Mouse (Mus musculus) testis, adult 10 weeks (tissue): Measurements from ENCODE around the gene Dhx38. TPM values are rescaled to one million over a fixed set of nuclear protein-coding genes. Genes with fewer than 3 reads are reported as not detected.

ENCODE experiments used
- polyA plus RNA-seq: library from polyadenylated mRNA; stranded (reverse); fragments of 350-450 nt; fragmentation: Illumina TruSeq; extraction: RNeasy Lipid Tissue Mini Kit (QIAGEN cat#74804); gene quantifications from one replicate; pipeline ENCODE4 v1.2.3, GENCODE M21; 2014; ENCODE audit warnings: low read depth, low replicate concordance

The Dhx38 gene
- polyA plus RNA-seq: 3.1 TPM

DNA sequence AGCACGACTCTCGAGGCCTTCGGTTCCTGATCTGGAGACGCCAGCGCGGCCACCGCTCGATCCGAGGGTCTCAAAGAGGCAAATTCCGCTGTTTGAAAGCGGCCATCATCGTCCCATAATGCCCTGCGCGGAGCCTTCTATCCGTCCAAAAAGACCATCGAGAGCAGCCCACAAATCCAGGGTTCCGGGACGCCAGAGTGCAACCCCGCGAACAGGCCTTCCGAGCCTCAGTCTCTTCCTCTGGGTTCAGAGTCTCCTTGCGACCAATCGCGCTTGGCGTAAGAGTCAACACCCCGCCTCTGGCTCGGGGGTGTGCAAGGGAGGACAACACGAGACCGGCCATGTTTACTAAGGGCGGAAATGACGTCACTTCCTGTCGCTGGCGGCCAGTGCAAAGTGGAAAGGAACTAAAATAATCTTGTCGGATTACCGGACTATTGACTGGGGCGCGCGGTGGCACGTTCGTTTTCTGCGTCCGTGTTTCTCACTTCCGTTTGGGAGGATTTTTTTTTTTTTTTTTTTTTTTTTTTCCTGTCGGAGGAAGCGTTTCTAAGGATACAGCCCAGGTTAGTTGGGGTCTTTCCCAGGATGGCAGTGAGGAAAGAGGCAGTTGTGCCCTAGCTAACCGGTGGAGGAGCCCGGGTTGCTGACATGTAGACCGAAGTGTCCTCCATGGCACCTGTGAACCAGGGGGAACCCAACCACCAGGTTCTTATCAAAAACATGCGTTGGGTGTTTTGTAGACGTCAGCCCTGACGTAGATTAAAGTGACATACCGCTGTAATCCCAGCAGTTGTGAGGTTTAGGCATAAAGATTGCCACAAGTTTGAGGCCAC is at the start of gene Dhx38, which contains the start of gene Txnl4b:
Dhx38 (minus strand) TSS at position 364 of the 836 bp plus-strand sequence.
Txnl4b (plus strand) TSS at position 395 of the 836 bp plus-strand sequence.

DNA sequence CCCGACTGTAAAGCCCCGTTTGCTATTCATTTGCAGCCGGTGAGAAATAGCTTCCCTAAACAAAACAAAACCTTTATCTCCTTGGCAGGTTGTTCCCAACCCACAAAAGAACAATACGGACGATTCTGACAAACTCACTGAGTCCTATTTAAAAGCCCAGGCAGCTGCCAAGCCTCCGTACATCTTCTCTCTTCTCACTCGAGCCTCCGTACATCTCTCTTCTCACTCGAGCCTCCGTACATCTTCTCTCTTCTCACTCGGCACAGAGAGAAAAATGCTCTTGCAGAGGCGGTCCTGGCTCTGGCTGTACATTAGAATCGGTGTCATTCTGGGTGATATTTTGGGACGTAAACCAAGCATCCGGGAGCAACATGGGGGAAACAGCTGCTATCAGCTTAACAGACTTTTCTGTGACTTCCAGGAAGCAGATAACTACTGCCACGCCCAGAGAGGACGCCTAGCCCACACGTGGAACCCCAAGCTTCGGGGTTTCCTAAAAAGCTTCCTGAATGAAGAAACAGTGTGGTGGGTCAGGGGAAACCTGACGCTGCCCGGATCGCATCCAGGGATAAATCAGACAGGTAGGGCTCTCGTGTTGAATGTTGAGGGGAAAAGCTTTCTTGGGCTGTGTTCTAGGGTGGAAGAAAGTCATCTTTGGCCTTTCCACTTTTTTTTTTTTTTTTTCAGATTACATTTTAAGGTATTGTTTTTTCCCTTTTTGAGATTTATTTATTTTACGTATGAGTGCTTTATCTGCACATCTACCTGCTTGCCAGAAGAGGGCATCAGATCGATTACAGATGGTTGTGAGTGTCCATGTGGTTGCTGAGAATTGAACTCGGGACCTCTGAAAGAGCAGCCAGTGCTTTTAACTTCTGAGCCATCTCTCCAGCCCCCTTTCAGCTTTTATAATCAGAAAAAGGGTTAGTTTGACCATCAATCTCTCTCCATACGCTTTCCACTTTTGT is 48.9 kb upstream of the Dhx38 start, which contains the start of gene Pkd1l3:
Pkd1l3 (plus strand) TSS at position 275 of the 968 bp plus-strand sequence.

DNA sequence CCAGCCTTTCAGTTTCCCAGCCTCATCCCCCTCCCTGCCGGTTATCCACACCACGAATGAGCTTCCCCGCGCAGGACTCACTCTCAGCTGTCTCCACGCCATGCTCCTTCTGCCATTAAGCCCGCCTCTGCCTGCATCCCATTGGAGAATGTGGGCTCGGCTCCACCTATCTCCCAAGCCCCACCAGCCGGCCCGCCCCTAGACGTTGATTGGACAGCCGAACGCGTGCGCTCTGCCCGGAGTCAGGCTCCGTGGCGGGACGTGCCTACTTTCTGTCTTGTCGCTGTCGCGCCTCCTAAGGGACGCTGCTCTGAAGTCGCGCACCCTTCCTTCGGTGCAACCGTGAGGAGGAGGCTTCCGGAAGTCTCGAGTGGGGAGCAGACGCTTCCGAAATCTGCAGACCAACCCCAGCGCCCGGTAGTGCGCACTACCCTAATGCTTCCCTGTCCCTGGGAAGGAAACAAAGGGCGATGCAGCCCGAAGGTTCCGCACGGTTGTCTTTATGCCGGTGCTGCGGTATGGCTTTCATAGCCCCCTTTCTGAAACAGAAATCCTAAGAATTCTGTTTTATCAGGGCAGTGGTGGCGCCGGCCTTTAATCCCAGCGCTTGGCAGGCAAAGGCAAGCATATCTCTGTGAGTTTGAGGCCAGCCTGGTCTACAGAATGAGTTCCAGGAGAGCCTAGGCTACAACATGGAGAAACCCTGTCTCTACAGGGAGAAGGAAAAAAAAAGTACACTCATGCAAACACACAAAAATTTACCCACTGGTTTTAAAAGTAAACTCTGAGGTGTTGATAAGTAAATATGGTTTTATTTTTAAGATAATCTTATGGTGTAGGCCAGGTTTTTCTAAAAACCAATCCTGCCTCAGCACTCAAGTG is 42.9 kb upstream of the Dhx38 start, which contains the start of gene Dhodh:
Dhodh (minus strand) TSS at position 403 of the 882 bp plus-strand sequence.

DNA sequence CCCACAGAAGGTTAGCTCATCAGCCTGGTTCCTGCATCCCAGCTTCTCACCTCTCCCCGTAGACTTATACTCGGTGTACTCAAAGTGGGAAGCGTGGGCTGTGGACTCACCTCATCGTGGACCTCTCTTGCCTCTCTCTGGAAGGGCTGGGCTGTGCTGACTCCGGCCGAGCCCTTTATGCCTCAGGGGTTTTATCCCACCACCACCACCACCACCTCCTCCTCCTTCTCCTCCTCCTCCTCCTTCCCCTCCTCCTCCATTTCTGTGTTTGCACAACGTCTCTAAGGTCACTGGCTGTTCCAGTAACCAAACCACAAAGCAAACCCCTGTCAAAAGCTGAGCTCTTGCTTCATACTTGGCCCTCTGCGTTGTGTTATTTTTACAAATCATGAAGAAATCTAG is 13.2 kb upstream of the Dhx38 start, which contains the start of gene Hp:
Hp (minus strand) TSS at position 273 of the 402 bp plus-strand sequence.

Other genes with a start within 250 kb of the Dhx38 start
- 199 TPM for gene Pmfbp1, start 71.8 kb downstream of the Dhx38 start, polyA plus RNA-seq
- gene Txnl4b, start within 50 bp of the Dhx38 start, polyA plus RNA-seq: 112 TPM
- not detected for gene Hp, start 13.3 kb upstream of the Dhx38 start, polyA plus RNA-seq
- gene Dhodh, start 42.8 kb upstream of the Dhx38 start, polyA plus RNA-seq: 0.91 TPM
- 26.5 TPM for gene Pkd1l3, start 48.7 kb upstream of the Dhx38 start, polyA plus RNA-seq
- 42.5 TPM for gene Ist1, start 127.4 kb upstream of the Dhx38 start, polyA plus RNA-seq
- gene Zfp821, start 139.7 kb upstream of the Dhx38 start, polyA plus RNA-seq: 24.1 TPM
- gene Atxn1l, start 171.9 kb upstream of the Dhx38 start, polyA plus RNA-seq: 25.2 TPM
- 48.1 TPM for gene Ap1g1, start 212.7 kb upstream of the Dhx38 start, polyA plus RNA-seq